Mouse (Mus musculus): ENCODE measurements at regions not wholly inside any gene's neighbourhood (a gene's known extent, or its start where the extent isn't known, plus 50 kb on each side); places are given as distances from the start of the nearest gene placed in this dataset.

- Histone ChIP-seq H3K4me3 (ENCODE audit: low read depth, low read length) (no peak overlapping the region), H3K36me3 (ENCODE audit: control insufficient read depth, insufficient read depth, low read length) (no peaks in the 10 kb centered on the region), H3K4me1 (replicated peaks; ENCODE audit: control insufficient read depth, insufficient read depth, low read length) (no peaks in the 10 kb centered on the region), H3K27me3 (ENCODE audit: control insufficient read depth, insufficient read depth, low read length) (no peaks in the 10 kb centered on the region), H3K27ac (ENCODE audit: low read depth, low read length) (no peak overlapping the region), H3K4me2 (ENCODE audit: low read depth, low read length, severe bottlenecking) (no peak overlapping the region), H3K9me3 (ENCODE audit: control insufficient read depth, low read length) (no peaks in the 10 kb centered on the region), H3K9ac (ENCODE audit: low read length) (no peak overlapping the region)
- ATAC-seq (replicated peaks; ENCODE audit: low FRiP score) (no peak), DNase-seq (ENCODE audit: low spot score) (no peak)
- WGBS: 87% methylated on average over 11 of the region's 11 CpGs
These were observed 113.3 kb downstream of the Fam161a start for GRCm38 (mm10) chr11:23120533-23121210.

- Histone ChIP-seq H3K27me3 (ENCODE audit: control insufficient read depth, insufficient read depth, low read length) (no peaks in the 10 kb centered on the region), H3K4me3 (ENCODE audit: low read depth, low read length) (peak overlapping the region; percentile 28), H3K27ac (ENCODE audit: low read depth, low read length) (no peak overlapping the region), H3K9me3 (ENCODE audit: control insufficient read depth, low read length) (no peaks in the 10 kb centered on the region), H3K4me2 (ENCODE audit: low read depth, low read length, severe bottlenecking) (peak overlapping the region; percentile 40), H3K9ac (ENCODE audit: low read length) (peak overlapping the region; percentile 2), H3K4me1 (replicated peaks; ENCODE audit: control insufficient read depth, insufficient read depth, low read length) (no peaks in the 10 kb centered on the region), H3K36me3 (ENCODE audit: control insufficient read depth, insufficient read depth, low read length) (no peaks in the 10 kb centered on the region)
- DNase-seq (ENCODE audit: low spot score) (peak; percentile 87), ATAC-seq (replicated peaks; ENCODE audit: low FRiP score) (peak; percentile 98)
- 4% methylated on average over 25 of the region's 25 CpGs for WGBS
These were observed 117.0 kb downstream of the Fam161a start for GRCm38 (mm10) chr11:23124198-23124951.

- no peak overlapping the region for H3K27ac ChIP-seq (ENCODE audit: low read depth, low read length)
- ATAC-seq (replicated peaks; ENCODE audit: low FRiP score): no peak
- no peaks in the 10 kb centered on the region for H3K4me1 ChIP-seq (replicated peaks; ENCODE audit: control insufficient read depth, insufficient read depth, low read length)
- H3K9me3 ChIP-seq (ENCODE audit: control insufficient read depth, low read length): no peaks in the 10 kb centered on the region
- no peak overlapping the region for H3K4me3 ChIP-seq (ENCODE audit: low read depth, low read length)
- H3K36me3 ChIP-seq (ENCODE audit: control insufficient read depth, insufficient read depth, low read length): no peaks in the 10 kb centered on the region
- 50% methylated on average over 1 of the region's 1 CpGs for WGBS
- no peak overlapping the region for H3K9ac ChIP-seq (ENCODE audit: low read length)
- no peaks in the 10 kb centered on the region for H3K27me3 ChIP-seq (ENCODE audit: control insufficient read depth, insufficient read depth, low read length)
- no peak overlapping the region for H3K4me2 ChIP-seq (ENCODE audit: low read depth, low read length, severe bottlenecking)
- no peak for DNase-seq (ENCODE audit: low spot score)
These were observed 123.8 kb downstream of the Fam161a start for GRCm38 (mm10) chr11:23131122-23131521.

GRCm38 (mm10) chr11:23131632-23132031 lies 124.2 kb upstream of the Xpo1 start:
- Histone ChIP-seq H3K27ac (ENCODE audit: low read depth, low read length) (no peak overlapping the region), H3K4me1 (replicated peaks; ENCODE audit: control insufficient read depth, insufficient read depth, low read length) (no peaks in the 10 kb centered on the region), H3K27me3 (ENCODE audit: control insufficient read depth, insufficient read depth, low read length) (no peaks in the 10 kb centered on the region), H3K9ac (ENCODE audit: low read length) (no peak overlapping the region), H3K36me3 (ENCODE audit: control insufficient read depth, insufficient read depth, low read length) (no peaks in the 10 kb centered on the region), H3K4me3 (ENCODE audit: low read depth, low read length) (no peak overlapping the region), H3K9me3 (ENCODE audit: control insufficient read depth, low read length) (no peaks in the 10 kb centered on the region), H3K4me2 (ENCODE audit: low read depth, low read length, severe bottlenecking) (no peak overlapping the region)
- ATAC-seq (replicated peaks; ENCODE audit: low FRiP score) (no peak), DNase-seq (ENCODE audit: low spot score) (no peak)
- 71% methylated on average over 1 of the region's 1 CpGs for WGBS

GRCm38 (mm10) chr11:23140429-23141099 lies 115.3 kb upstream of the Xpo1 start:
- no peaks in the 10 kb centered on the region for H3K36me3 ChIP-seq (ENCODE audit: control insufficient read depth, insufficient read depth, low read length)
- WGBS: 29% methylated on average over 6 of the region's 6 CpGs
- H3K9me3 ChIP-seq (ENCODE audit: control insufficient read depth, low read length): no peaks in the 10 kb centered on the region
- no peak overlapping the region for H3K27ac ChIP-seq (ENCODE audit: low read depth, low read length)
- H3K4me3 ChIP-seq (ENCODE audit: low read depth, low read length): no peak overlapping the region
- no peaks in the 10 kb centered on the region for H3K27me3 ChIP-seq (ENCODE audit: control insufficient read depth, insufficient read depth, low read length)
- H3K4me1 ChIP-seq (replicated peaks; ENCODE audit: control insufficient read depth, insufficient read depth, low read length): peaks cover 12% of the 10 kb centered on the region
- ATAC-seq (replicated peaks; ENCODE audit: low FRiP score) (peak; percentile 91), DNase-seq (ENCODE audit: low spot score) (peak; percentile 59)
- no peak overlapping the region for H3K9ac ChIP-seq (ENCODE audit: low read length)
- H3K4me2 ChIP-seq (ENCODE audit: low read depth, low read length, severe bottlenecking): no peak overlapping the region

GRCm38 (mm10) chr11:23141100-23141837 lies 114.6 kb upstream of the Xpo1 start:
- Histone ChIP-seq H3K36me3 (ENCODE audit: control insufficient read depth, insufficient read depth, low read length) (no peaks in the 10 kb centered on the region), H3K27me3 (ENCODE audit: control insufficient read depth, insufficient read depth, low read length) (no peaks in the 10 kb centered on the region), H3K9me3 (ENCODE audit: control insufficient read depth, low read length) (no peaks in the 10 kb centered on the region), H3K27ac (ENCODE audit: low read depth, low read length) (0 out of 2 replicates have a peak overlapping the region, but pooled peaks have one; percentile 25), H3K4me2 (ENCODE audit: low read depth, low read length, severe bottlenecking) (no peak overlapping the region), H3K4me1 (replicated peaks; ENCODE audit: control insufficient read depth, insufficient read depth, low read length) (peaks cover 12% of the 10 kb centered on the region), H3K9ac (ENCODE audit: low read length) (no peak overlapping the region), H3K4me3 (ENCODE audit: low read depth, low read length) (no peak overlapping the region)
- no peak for DNase-seq (ENCODE audit: low spot score)
- ATAC-seq (replicated peaks; ENCODE audit: low FRiP score): peak; percentile 63
- WGBS: 52% methylated on average over 12 of the region's 12 CpGs

- H3K27ac ChIP-seq (ENCODE audit: low read depth, low read length): no peak overlapping the region
- no peaks in the 10 kb centered on the region for H3K27me3 ChIP-seq (ENCODE audit: control insufficient read depth, insufficient read depth, low read length)
- ATAC-seq (replicated peaks; ENCODE audit: low FRiP score): no peak
- H3K36me3 ChIP-seq (ENCODE audit: control insufficient read depth, insufficient read depth, low read length): no peaks in the 10 kb centered on the region
- no peak overlapping the region for H3K4me3 ChIP-seq (ENCODE audit: low read depth, low read length)
- H3K9ac ChIP-seq (ENCODE audit: low read length): no peak overlapping the region
- WGBS: 85% methylated on average over 8 of the region's 8 CpGs
- H3K4me2 ChIP-seq (ENCODE audit: low read depth, low read length, severe bottlenecking): no peak overlapping the region
- no peak for DNase-seq (ENCODE audit: low spot score)
- H3K9me3 ChIP-seq (ENCODE audit: control insufficient read depth, low read length): no peaks in the 10 kb centered on the region
- no peaks in the 10 kb centered on the region for H3K4me1 ChIP-seq (replicated peaks; ENCODE audit: control insufficient read depth, insufficient read depth, low read length)
These were observed 107.7 kb upstream of the Xpo1 start for GRCm38 (mm10) chr11:23148048-23148596.

GRCm38 (mm10) chr11:23149556-23150244 lies 106.1 kb upstream of the Xpo1 start:
- Histone ChIP-seq H3K27ac (ENCODE audit: low read depth, low read length) (no peak overlapping the region), H3K4me3 (ENCODE audit: low read depth, low read length) (no peak overlapping the region), H3K27me3 (ENCODE audit: control insufficient read depth, insufficient read depth, low read length) (no peaks in the 10 kb centered on the region), H3K4me1 (replicated peaks; ENCODE audit: control insufficient read depth, insufficient read depth, low read length) (no peaks in the 10 kb centered on the region), H3K9me3 (ENCODE audit: control insufficient read depth, low read length) (no peaks in the 10 kb centered on the region), H3K9ac (ENCODE audit: low read length) (no peak overlapping the region), H3K4me2 (ENCODE audit: low read depth, low read length, severe bottlenecking) (no peak overlapping the region), H3K36me3 (ENCODE audit: control insufficient read depth, insufficient read depth, low read length) (no peaks in the 10 kb centered on the region)
- no peak for DNase-seq (ENCODE audit: low spot score)
- ATAC-seq (replicated peaks; ENCODE audit: low FRiP score): peak; percentile 61
- WGBS: 63% methylated on average over 5 of the region's 5 CpGs
